Mouse (Mus musculus) neural tube, embryonic 14.5 days (tissue): Measurements from ENCODE around the gene Chaf1a. TPM values are rescaled to one million over a fixed set of nuclear protein-coding genes. Genes with fewer than 3 reads are reported as not detected.

Experiments used
- ATAC-seq: fragments of 200-750 bp; cut with Nextera tagmentation; 2 replicates; pipeline ENCODE4 v1.8.0; 2017; ENCODE audit warnings: low read depth, mild to moderate bottlenecking, moderate TSS enrichment, moderate library complexity
- H3K27ac ChIP-seq: fragments of 300-500 bp; sonication (generic); 2 replicates; pipeline ENCODE4 v1.5.1; 2014; ENCODE audit warnings: low read depth, mild to moderate bottlenecking, control low read depth, low read length, moderate library complexity, mixed read lengths
- H3K27me3 ChIP-seq: fragments of 300-500 bp; sonication (generic); 2 replicates; pipeline ENCODE4 v1.6.1; 2014; ENCODE audit warnings: low read length; ENCODE audit not compliant: control insufficient read depth, insufficient read depth
- H3K36me3 ChIP-seq: fragments of 300-500 bp; sonication (generic); 2 replicates; pipeline ENCODE4 v1.6.1; 2014; ENCODE audit warnings: low read length, mixed read lengths; ENCODE audit not compliant: control insufficient read depth, insufficient read depth
- H3K4me1 ChIP-seq: fragments of 300-500 bp; sonication (generic); 2 replicates; pipeline ENCODE4 v1.6.1; 2014; ENCODE audit warnings: low read length; ENCODE audit not compliant: control insufficient read depth, insufficient read depth
- H3K4me2 ChIP-seq: fragments of 300-500 bp; sonication (generic); 2 replicates; pipeline ENCODE4 v1.6.1; 2014; ENCODE audit warnings: mild to moderate bottlenecking, low read depth, low read length, control low read depth
- H3K4me3 ChIP-seq: fragments of 300-500 bp; sonication (generic); 2 replicates; pipeline ENCODE4 v1.5.1; 2014; ENCODE audit warnings: low read depth, low read length, control low read depth, mixed read lengths
- H3K9ac ChIP-seq: fragments of 300-500 bp; sonication (generic); replicated peaks from 2 replicates; pipeline ENCODE4 v1.6.1; 2014; ENCODE audit warnings: low read depth, mild to moderate bottlenecking, control low read depth, low read length, mixed read lengths
- H3K9me3 ChIP-seq: fragments of 300-500 bp; sonication (generic); 2 replicates; pipeline ENCODE4 v1.6.1; 2016; ENCODE audit warnings: low read length; ENCODE audit not compliant: control insufficient read depth
- WGBS: fragments of 180-500 bp; shearing (Covaris S2); extraction: QIAGEN DNeasy Blood & Tissue Kit; methylation state at CpG from one replicate; pipeline ENCODE4 v1.1.7; 2014; 5-methylcytosine and 5-hydroxymethylcytosine counted together
- polyA plus RNA-seq: library from polyadenylated mRNA; unstranded; fragments of >200 nt; fragmentation: Nextera tagmentation; extraction: Ambion mirVana; gene quantifications from 2 replicates; pipeline ENCODE4 v1.2.1, GENCODE M21; 2014

Chaf1a gene
- polyA plus RNA-seq, 1 experiment from 2014 or later: 2.3 TPM

DNA sequence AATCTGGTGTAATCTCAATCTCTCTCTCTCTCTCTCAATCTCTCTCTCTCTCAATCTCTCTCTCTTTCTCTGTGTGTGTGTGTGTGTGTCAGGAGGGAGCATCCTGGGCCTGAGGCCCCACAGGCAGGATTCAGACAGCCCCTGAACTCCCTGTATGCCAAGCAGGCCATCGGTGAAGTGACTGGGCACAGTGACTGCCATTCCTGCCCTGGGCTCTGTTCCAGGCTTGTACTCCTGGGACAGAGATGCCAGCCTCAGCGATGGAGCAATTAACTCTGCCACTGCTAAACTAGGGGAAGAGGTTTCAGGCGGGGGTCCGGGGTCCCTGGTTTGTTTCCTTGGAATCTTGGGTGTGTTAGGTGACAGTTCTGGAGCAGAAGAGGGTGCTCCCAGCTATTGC, 70.3 kb downstream of the Chaf1a start:
- Histone ChIP-seq H3K4me3 (no peak overlapping the region), H3K4me2 (no peak overlapping the region), H3K9me3 (no peaks in the 10 kb centered on the region), H3K27ac (no peak overlapping the region), H3K4me1 (no peaks in the 10 kb centered on the region), H3K9ac (no peak overlapping the region), H3K36me3 (no peaks in the 10 kb centered on the region), H3K27me3 (no peaks in the 10 kb centered on the region)
- WGBS: 50% methylated on average over 4 of the region's 4 CpGs
- no peak for ATAC-seq

DNA sequence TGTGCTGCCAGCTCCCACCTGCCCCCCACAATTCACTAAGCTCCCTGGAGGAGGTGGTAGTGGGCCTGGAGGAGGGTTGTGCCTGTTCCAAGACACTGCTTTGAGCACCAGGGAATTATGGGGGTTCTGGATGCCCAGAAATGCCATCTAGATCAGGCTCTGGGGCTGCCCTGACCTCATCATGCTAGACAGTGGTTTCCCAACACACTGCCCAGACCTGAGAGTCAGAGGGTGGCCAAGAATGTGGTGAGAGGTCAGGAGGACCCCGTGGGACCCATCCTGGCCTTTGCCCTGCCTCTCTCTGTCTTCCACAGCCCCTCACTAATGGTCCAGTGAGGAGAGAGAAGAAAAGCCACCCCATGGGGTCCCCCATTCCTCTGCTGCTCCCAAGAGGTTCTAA, 70.8 kb downstream of the Chaf1a start:
- no peak for ATAC-seq
- 42% methylated on average over 1 of the region's 1 CpGs for WGBS
- no peaks in the 10 kb centered on the region for H3K27me3 ChIP-seq
- no peak overlapping the region for H3K4me2 ChIP-seq
- no peak overlapping the region for H3K27ac ChIP-seq
- no peaks in the 10 kb centered on the region for H3K9me3 ChIP-seq
- no peaks in the 10 kb centered on the region for H3K4me1 ChIP-seq
- no peak overlapping the region for H3K4me3 ChIP-seq
- no peaks in the 10 kb centered on the region for H3K36me3 ChIP-seq
- no peak overlapping the region for H3K9ac ChIP-seq

DNA sequence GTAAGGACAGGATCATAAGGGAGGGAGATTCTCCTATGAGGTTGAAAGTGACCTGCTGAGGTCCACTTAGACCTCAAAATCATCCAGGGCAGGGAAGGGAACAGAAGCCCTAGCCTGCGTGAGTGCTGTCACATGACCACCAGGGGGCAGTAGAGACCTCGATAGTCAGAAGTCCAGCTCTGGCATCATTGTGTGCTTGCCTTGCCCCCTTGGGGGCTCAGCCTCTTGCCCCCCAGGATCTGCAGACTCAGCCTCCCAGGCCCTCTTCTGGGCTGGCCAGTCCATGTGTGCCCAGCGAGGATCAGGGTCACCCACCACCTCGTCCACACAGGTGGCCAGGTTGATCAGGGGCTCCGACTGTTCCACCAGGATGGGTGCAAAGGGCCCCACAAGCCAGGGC, 71.6 kb downstream of the Chaf1a start:
- Histone ChIP-seq H3K27me3 (no peaks in the 10 kb centered on the region), H3K9me3 (no peaks in the 10 kb centered on the region), H3K4me2 (no peak overlapping the region), H3K9ac (no peak overlapping the region), H3K36me3 (no peaks in the 10 kb centered on the region), H3K4me3 (no peak overlapping the region), H3K4me1 (no peaks in the 10 kb centered on the region), H3K27ac (no peak overlapping the region)
- peak; percentile 32; the same call in 1 of the 2 replicates for ATAC-seq
- WGBS: 44% methylated on average over 5 of the region's 5 CpGs

DNA sequence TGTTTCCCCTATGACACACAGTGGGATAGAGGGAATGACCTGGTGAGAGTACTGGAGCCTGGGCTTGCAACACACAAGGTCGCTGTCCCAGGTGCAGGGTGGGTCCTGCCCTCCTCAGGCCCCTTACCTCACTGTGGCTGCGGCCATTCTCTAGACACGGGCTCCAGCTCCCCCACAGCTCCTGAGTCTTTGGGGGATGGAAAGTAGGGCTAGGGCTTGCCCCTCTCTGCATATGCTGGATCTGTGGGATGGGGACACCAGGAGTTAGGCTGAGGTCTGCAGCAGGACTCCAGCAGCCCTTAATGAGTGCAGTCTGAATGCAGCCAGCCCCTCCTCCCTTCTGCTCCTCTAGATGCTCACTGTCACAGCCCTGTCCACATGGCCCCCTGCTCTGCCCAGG, 72.5 kb downstream of the Chaf1a start:
- no peaks in the 10 kb centered on the region for H3K27me3 ChIP-seq
- H3K4me1 ChIP-seq: no peaks in the 10 kb centered on the region
- no peak overlapping the region for H3K27ac ChIP-seq
- H3K4me2 ChIP-seq: no peak overlapping the region
- H3K9ac ChIP-seq: no peak overlapping the region
- peak; percentile 9; the same call in 1 of the 2 replicates for ATAC-seq
- H3K36me3 ChIP-seq: no peaks in the 10 kb centered on the region
- H3K4me3 ChIP-seq: no peak overlapping the region
- WGBS: 75% methylated on average over 3 of the region's 3 CpGs
- H3K9me3 ChIP-seq: no peaks in the 10 kb centered on the region

DNA sequence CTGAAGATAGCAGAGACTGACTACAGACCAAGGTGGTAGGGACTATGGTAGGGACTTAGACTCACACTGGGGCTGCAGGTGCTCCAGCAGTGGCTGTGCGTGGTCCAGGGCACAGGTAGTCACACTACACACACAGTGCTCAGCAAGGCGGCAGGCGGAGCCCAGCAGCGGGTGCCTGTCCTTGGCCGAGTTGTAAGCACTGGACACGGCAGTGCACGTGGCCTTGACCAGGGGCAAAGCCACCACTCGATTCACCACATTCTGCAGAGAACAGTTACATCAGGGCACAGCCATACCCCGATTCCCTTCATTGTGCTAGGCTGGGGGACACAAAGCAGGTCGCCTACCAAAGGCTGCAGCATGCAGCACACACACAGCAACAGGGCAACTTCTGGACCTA, 76.0 kb downstream of the Chaf1a start:
- peaks cover 28% of the 10 kb centered on the region for H3K27me3 ChIP-seq
- no peak overlapping the region for H3K4me2 ChIP-seq
- ATAC-seq: no peak
- H3K36me3 ChIP-seq: no peaks in the 10 kb centered on the region
- no peak overlapping the region for H3K27ac ChIP-seq
- H3K4me1 ChIP-seq: no peaks in the 10 kb centered on the region
- H3K4me3 ChIP-seq: no peak overlapping the region
- H3K9ac ChIP-seq: no peak overlapping the region
- no peaks in the 10 kb centered on the region for H3K9me3 ChIP-seq
- WGBS: 81% methylated on average over 10 of the region's 10 CpGs

DNA sequence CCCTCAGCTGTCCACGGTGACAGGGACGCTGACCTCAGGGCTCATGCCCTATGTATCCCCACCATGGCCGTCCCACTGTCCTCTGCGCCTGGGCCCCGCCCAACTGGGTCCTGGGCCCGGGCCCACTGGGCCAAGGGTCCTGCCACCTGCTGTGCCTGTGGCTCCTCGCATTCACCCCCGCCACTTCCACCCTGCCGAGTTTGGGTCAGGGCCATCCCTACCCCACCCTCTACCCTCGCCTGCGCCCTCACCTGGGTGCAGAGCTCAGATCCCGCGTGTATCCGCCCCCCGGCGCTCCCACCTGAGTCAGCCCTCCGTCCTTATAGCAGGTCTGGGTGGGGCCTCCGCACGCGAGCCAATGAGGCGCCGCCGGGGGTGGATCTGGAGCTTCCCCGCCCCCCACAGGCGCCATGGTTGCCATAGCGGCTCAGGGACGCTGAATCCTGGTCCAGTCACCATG, 77.0 kb downstream of the Chaf1a start, which contains the start of gene Plin5:
Plin5 (minus strand) TSS at position 346 of the 460 bp plus-strand sequence.
- no peaks in the 10 kb centered on the region for H3K36me3 ChIP-seq
- peaks cover 35% of the 10 kb centered on the region for H3K27me3 ChIP-seq
- no peaks in the 10 kb centered on the region for H3K4me1 ChIP-seq
- peak within 1 kb of the TSS; percentile 41 for H3K4me2 ChIP-seq
- H3K4me3 ChIP-seq: peak within 1 kb of the TSS; percentile 18
- peak; percentile 25; the same call in 1 of the 2 replicates for ATAC-seq
- H3K9me3 ChIP-seq: peaks cover 2% of the 10 kb centered on the region; the same call in 1 of the 2 replicates
- 2% methylated on average over 26 of the region's 27 CpGs for WGBS
- H3K27ac ChIP-seq: no peak within 1 kb of the TSS
- H3K9ac ChIP-seq: no peak within 1 kb of the TSS

DNA sequence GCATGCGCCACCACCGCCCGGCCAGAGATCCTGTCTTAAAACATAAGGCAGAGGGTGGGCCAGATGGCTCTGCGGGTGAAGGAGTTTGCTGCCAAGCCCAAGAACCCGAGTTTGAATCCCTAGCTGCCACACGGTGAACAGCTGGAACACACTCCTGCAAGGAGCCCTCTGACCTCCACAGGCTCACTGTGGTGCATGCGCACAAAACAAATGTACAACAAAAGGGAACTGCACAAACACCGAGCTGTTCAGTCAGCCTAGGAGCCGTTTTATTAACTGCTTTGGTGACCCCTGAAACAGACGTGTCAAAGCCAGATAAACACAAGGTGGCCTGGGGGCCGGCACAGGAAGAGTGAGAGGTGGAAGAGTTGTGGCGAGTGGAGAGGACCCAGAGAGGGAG, 79.2 kb downstream of the Chaf1a start:
- peaks cover 8% of the 10 kb centered on the region for H3K9me3 ChIP-seq
- peaks cover 9% of the 10 kb centered on the region for H3K36me3 ChIP-seq
- H3K4me1 ChIP-seq: no peaks in the 10 kb centered on the region
- no peak overlapping the region for H3K27ac ChIP-seq
- H3K4me2 ChIP-seq: no peak overlapping the region
- peaks cover 46% of the 10 kb centered on the region for H3K27me3 ChIP-seq
- no peak overlapping the region for H3K4me3 ChIP-seq
- no peak overlapping the region for H3K9ac ChIP-seq
- no peak for ATAC-seq
- 38% methylated on average over 12 of the region's 12 CpGs for WGBS

DNA sequence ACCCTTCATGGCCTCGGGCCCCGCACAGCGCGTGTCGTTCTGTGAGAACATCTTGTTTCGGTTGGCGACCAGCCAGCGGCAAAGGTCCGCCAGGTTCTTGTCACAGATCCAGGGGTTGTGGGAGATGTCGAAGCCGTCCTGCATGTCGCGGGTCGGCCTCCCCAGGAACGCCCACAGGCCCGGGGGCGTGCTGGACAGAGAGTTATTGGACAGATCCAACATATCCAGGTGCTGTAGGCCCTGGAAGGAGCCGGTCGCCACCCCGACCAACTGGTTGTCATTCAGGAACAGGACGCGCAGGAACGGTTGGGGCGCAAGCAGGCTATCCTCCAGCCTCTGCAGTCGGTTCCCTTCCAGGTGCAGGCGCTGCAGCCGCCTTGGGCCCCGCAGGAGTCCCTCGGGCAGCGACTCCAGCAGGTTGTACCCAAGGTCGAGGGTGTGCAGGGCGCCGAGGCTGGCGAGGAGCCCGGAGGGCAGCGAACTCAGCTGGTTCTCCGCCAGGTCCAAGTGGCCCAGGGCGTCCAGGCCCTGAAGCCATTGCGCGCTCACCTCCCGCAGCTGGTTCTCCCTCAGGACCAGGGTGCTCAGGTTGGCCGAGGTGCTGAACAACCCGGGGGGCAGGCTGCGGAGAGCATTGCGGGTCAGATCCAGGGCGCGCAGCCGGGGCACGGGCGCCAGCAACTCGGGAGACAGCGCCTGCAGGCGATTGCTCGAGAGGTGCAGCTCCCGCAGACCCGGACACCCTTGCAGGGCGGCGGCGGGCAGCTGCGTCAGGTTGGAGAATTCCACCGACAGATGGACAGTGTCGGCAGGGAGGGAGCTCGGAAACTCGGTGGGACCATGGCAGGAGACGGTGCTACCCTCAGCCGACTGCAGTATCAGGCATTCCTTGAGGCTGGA, 80.0 kb downstream of the Chaf1a start:
- Histone ChIP-seq H3K27me3 (peaks cover 51% of the 10 kb centered on the region), H3K27ac (no peak overlapping the region), H3K9ac (no peak overlapping the region), H3K4me1 (no peaks in the 10 kb centered on the region), H3K4me3 (no peak overlapping the region), H3K4me2 (no peak overlapping the region), H3K9me3 (peaks cover 8% of the 10 kb centered on the region), H3K36me3 (peaks cover 10% of the 10 kb centered on the region)
- no peak for ATAC-seq
- WGBS: 6% methylated on average over 66 of the region's 66 CpGs

DNA sequence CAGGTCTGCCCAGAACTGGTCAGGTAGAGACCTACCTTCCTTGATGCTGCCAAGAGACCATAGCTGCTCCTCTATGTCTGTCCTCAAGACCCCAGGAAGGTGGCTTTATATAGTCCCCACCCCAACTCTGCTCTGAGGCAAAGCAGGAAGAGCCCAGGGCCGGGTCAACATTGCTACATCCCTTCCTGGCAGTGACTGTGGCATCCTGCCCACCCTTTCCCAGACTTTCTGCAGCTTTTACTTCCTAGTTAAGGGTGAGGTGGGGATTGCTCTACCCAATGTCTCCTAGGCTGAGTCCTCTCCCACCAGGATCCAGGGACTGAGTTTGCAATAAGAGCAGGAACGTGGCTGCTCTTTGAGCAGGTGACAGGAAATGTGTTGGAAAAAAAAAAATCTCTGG, 81.6 kb downstream of the Chaf1a start, which contains the start of gene Lrg1:
Lrg1 (minus strand) TSS at position 176 of the 400 bp plus-strand sequence.
- H3K27ac ChIP-seq: no peak within 1 kb of the TSS
- H3K9ac ChIP-seq: no peak within 1 kb of the TSS
- ATAC-seq: no peak
- H3K27me3 ChIP-seq: peaks cover 52% of the 10 kb centered on the region
- no peak within 1 kb of the TSS for H3K4me3 ChIP-seq
- WGBS: 61% methylated on average over 2 of the region's 2 CpGs
- H3K9me3 ChIP-seq: peaks cover 8% of the 10 kb centered on the region
- H3K4me1 ChIP-seq: no peaks in the 10 kb centered on the region
- no peak within 1 kb of the TSS for H3K4me2 ChIP-seq
- peaks cover 19% of the 10 kb centered on the region for H3K36me3 ChIP-seq
